Mouse (Mus musculus) cortical plate, adult 2 months (tissue): ENCODE data around the gene Nkx3-2. TPM values are rescaled to one million over a fixed set of nuclear protein-coding genes. Genes with fewer than 3 reads are reported as not detected.

Experiments used
- H3K27ac ChIP-seq: fragments of 200-500 bp; 2 replicates; pipeline ENCODE4 v1.5.1; 2012; ENCODE audit warnings: low read length, control low read depth, inconsistent platforms; ENCODE audit not compliant: insufficient read depth
- H3K4me1 ChIP-seq: fragments of 200-500 bp; 2 replicates; pipeline ENCODE4 v1.6.1; 2011; ENCODE audit warnings: low read length; ENCODE audit not compliant: control insufficient read depth, insufficient read depth
- H3K4me3 ChIP-seq: fragments of 200-500 bp; 2 replicates; pipeline ENCODE4 v1.5.1; 2011; ENCODE audit warnings: mild to moderate bottlenecking, low read length, control low read depth; ENCODE audit not compliant: insufficient read depth
- CTCF ChIP-seq: fragments of 200-500 bp; IDR thresholded peaks from 2 replicates; pipeline ENCODE4 v1.5.1; 2011; ENCODE audit warnings: mild to moderate bottlenecking, control low read depth, low read length; ENCODE audit not compliant: insufficient read depth; ENCODE audit errors: extremely low read depth
- POLR2A ChIP-seq: fragments of 200-500 bp; IDR thresholded peaks from 2 replicates; pipeline ENCODE4 v1.6.1; 2011; ENCODE audit warnings: mild to moderate bottlenecking, low read length, control low read depth; ENCODE audit not compliant: insufficient read depth; ENCODE audit errors: extremely low read depth
- polyA plus RNA-seq: library from polyadenylated mRNA; depleted of rRNA; stranded (reverse); fragments of >200 nt; gene quantifications from 2 replicates; pipeline ENCODE4 v1.2.3, GENCODE M21; 2012; rRNA removed

The Nkx3-2 gene
- not detected in 2 replicates for polyA plus RNA-seq

- TF ChIP-seq POLR2A (no peak), CTCF (no peak)
- no peak within 1 kb of the TSS for H3K4me3 ChIP-seq
- H3K27ac ChIP-seq, result no peak within 1 kb of the TSS
- no peaks in the 10 kb centered on the region for H3K4me1 ChIP-seq
These were observed at the start of gene Nkx3-2 for GRCm38 (mm10) chr5:41763731-41764721. Gene Nkx3-2, minus strand, starts transcription at chr5:41764501.

- Histone ChIP-seq H3K4me1 (no peaks in the 10 kb centered on the region), H3K4me3 (no peak overlapping the region), H3K27ac (no peak overlapping the region)
- TF ChIP-seq CTCF (no peak), POLR2A (no peak)
These were observed 48.2 kb upstream of the Nkx3-2 start for GRCm38 (mm10) chr5:41812516-41812915.

- Histone ChIP-seq H3K4me1 (no peaks in the 10 kb centered on the region), H3K27ac (no peak overlapping the region)
These were observed 47.0 kb upstream of the Nkx3-2 start for GRCm38 (mm10) chr5:41811279-41811678.

DNA sequence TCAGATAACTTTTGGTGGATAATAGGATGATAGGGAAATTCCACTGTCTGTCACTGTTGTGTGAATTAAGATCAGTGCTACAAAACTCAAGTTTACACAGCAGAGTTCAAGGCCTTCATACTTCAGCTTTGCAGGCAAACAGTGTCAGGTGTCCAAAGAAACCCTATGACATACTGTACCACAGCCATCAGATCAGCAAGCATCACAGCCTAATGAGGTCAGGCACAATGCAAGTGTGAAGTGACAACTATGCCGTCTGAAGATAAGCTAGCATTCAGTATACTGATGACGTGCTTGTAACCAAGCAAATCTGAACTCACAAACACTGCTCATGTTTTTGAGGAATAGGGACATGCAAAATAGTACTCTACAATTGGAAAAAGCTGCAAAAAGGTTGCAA, 43.1 kb upstream of the Nkx3-2 start:
- no peak overlapping the region for H3K27ac ChIP-seq
- peaks cover 2% of the 10 kb centered on the region; the same call in 1 of the 2 replicates for H3K4me1 ChIP-seq
- H3K4me3 ChIP-seq, result no peak overlapping the region
- TF ChIP-seq CTCF (no peak), POLR2A (no peak)

More at GRCm38 (mm10) chr5:41811279-41811678, 47.0 kb upstream of the Nkx3-2 start:
- TF ChIP-seq CTCF (no peak), POLR2A (no peak)
- H3K4me3 ChIP-seq, result no peak overlapping the region

GRCm38 (mm10) chr5:41806176-41806575, 41.9 kb upstream of the Nkx3-2 start:
- H3K4me1 ChIP-seq, result peaks cover 2% of the 10 kb centered on the region; the same call in 1 of the 2 replicates
- H3K4me3 ChIP-seq, result no peak overlapping the region
- no peak overlapping the region for H3K27ac ChIP-seq
- no peak for TF ChIP-seq POLR2A
- TF ChIP-seq CTCF, result no peak

DNA sequence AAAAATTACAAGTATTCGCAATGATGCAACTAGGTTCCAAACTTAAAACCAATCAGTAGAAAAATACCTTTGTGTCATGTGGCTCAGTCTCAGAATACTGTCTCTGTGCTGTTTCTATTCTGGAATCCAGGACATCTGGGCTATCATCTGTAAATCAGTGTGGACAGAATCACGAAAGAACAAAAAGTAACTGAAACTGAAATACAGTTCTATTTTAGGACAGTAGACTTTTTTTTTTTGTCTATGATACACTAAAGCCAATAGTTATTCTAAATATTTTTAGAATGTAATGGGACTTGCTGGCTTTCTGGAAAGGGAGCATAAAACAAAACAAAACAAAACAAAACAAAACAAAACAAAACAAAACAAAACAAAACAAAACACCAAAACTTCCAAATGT, 40.8 kb upstream of the Nkx3-2 start:
- Histone ChIP-seq H3K27ac (no peak overlapping the region), H3K4me1 (peaks cover 2% of the 10 kb centered on the region; the same call in 1 of the 2 replicates), H3K4me3 (no peak overlapping the region)
- TF ChIP-seq CTCF, result no peak
- TF ChIP-seq POLR2A, result no peak

- TF ChIP-seq POLR2A (no peak), CTCF (no peak)
- peaks cover 2% of the 10 kb centered on the region; the same call in 1 of the 2 replicates for H3K4me1 ChIP-seq
- peak overlapping the region; percentile 17; the same call in 1 of the 2 replicates for H3K27ac ChIP-seq
- H3K4me3 ChIP-seq, result no peak overlapping the region
These were observed 40.3 kb upstream of the Nkx3-2 start for GRCm38 (mm10) chr5:41804643-41805042.

- H3K27ac ChIP-seq, result no peak overlapping the region
- peaks cover 2% of the 10 kb centered on the region; the same call in 1 of the 2 replicates for H3K4me1 ChIP-seq
- no peak overlapping the region for H3K4me3 ChIP-seq
- TF ChIP-seq CTCF, result no peak
- no peak for TF ChIP-seq POLR2A
These were observed 37.3 kb upstream of the Nkx3-2 start for GRCm38 (mm10) chr5:41801622-41802021.

GRCm38 (mm10) chr5:41794434-41794833, 30.1 kb upstream of the Nkx3-2 start:
- no peak for TF ChIP-seq CTCF
- TF ChIP-seq POLR2A, result no peak
- H3K27ac ChIP-seq, result no peak overlapping the region

DNA sequence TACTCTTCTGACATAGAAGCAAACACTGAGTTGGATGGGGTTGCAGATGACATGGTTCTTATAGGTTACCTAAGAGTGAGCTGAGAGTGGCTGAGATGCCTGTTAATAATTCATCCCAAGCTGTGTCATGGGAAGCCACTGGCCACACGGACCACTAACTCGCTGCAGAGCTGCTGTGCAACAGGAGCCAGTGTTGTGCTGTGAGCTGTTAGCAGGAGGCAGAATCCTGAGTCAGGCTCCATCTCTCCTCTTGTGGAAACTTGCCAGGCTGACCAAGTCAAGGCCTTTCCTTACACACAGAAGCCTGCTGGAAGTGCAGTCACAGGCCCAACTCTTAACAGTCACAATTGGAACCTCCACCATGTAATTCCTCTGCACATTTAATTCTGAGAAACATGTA, 26.2 kb upstream of the Nkx3-2 start:
- no peak overlapping the region for H3K27ac ChIP-seq
- no peak overlapping the region for H3K4me3 ChIP-seq
- H3K4me1 ChIP-seq, result no peaks in the 10 kb centered on the region; the same call in 1 of the 2 replicates
- TF ChIP-seq POLR2A (no peak), CTCF (no peak)

More at GRCm38 (mm10) chr5:41794434-41794833, 30.1 kb upstream of the Nkx3-2 start:
- no peaks in the 10 kb centered on the region; the same call in 1 of the 2 replicates for H3K4me1 ChIP-seq
- no peak overlapping the region for H3K4me3 ChIP-seq
